ENCODE assay signal across 17 mouse cellular contexts in genomic region chr4:65449171-65449570, GRCm38 (mm10).
DNase-seq lines count a peak whose midpoint lies in the region; ATAC-seq and TF ChIP-seq lines count a peak whose summit lies in the region.
"Had no signal": no experiment of that assay in that cellular context is flagged by ENCODE, and none has a peak within 500 bp of the region (broad histone marks: within the 10 kb centered on the region; RNA-seq: fewer than 3 reads in every experiment).

No protein-coding gene starts in this region.

- no peak overlapping the region for H3K4me3 ChIP-seq in lung, embryonic 14.5 days (ENCODE audit: low read depth, low read length)
- no peak overlapping the region for H3K4me3 ChIP-seq in hindbrain, embryonic 16.5 days (ENCODE audit: low read length)
- H3K4me3 ChIP-seq: erythroblast, embryonic 14.5 days; heart, embryonic 12.5 days; stomach, embryonic 15.5 days had no signal

- DNase-seq in cerebellum, adult 18-20 months, result peak; percentile 28 to 48
- DNase-seq in cerebellum, adult 11-12 months, result no peak
- peak; percentile 47 for DNase-seq in lung, embryonic 14.5 days
- DNase-seq in lung, postnatal 4 days, result no peak
- peak; percentile 49 for DNase-seq in brain, embryonic 14.5 days (ENCODE audit: low read depth)
- DNase-seq in layer of hippocampus, postnatal 14 days (ENCODE audit: low spot score in 2 of 2), result peak; percentile 31 to 67
- no peak for DNase-seq in T-cell, adult 2 months (ENCODE audit: low spot score)
- DNase-seq: gastrocnemius, postnatal 36 days; kidney, adult 11 months; kidney, postnatal 36 days had no signal

- no peak for TF ChIP-seq POLR2A in brain, embryonic 14.5 days (IDR thresholded peaks at IDR 0.05; ENCODE audit: borderline replicate concordance, extremely low read depth, insufficient read depth, insufficient read length, poor library complexity, severe bottlenecking)

- no peak overlapping the region for H3K27ac ChIP-seq in lung, embryonic 14.5 days (ENCODE audit: low read depth)
- no peak overlapping the region for H3K27ac ChIP-seq in hindbrain, embryonic 16.5 days (ENCODE audit: low read depth, low read length)
- H3K27ac ChIP-seq: liver, embryonic 14.5 days; stomach, embryonic 15.5 days had no signal

- no peaks in the 10 kb centered on the region for H3K4me1 ChIP-seq in lung, embryonic 14.5 days (ENCODE audit: insufficient read depth)
- no peaks in the 10 kb centered on the region for H3K4me1 ChIP-seq in hindbrain, embryonic 16.5 days (ENCODE audit: control insufficient read depth, insufficient read depth, low read depth, low read length)
- H3K4me1 ChIP-seq: heart, embryonic 12.5 days; stomach, embryonic 15.5 days had no signal

- H3K36me3 ChIP-seq in lung, embryonic 14.5 days (ENCODE audit: insufficient read depth), result no peaks in the 10 kb centered on the region
- H3K36me3 ChIP-seq in hindbrain, embryonic 16.5 days (ENCODE audit: control insufficient read depth, insufficient read depth, low read length), result no peaks in the 10 kb centered on the region
- H3K36me3 ChIP-seq: heart, embryonic 12.5 days; stomach, embryonic 15.5 days had no signal

- H3K27me3 ChIP-seq in lung, embryonic 14.5 days (ENCODE audit: insufficient read depth, low read length), result no peaks in the 10 kb centered on the region
- H3K27me3 ChIP-seq in hindbrain, embryonic 16.5 days (replicated peaks; ENCODE audit: control insufficient read depth, insufficient read depth, low read length), result no peaks in the 10 kb centered on the region
- H3K27me3 ChIP-seq: CH12.LX; Patski; stomach, embryonic 15.5 days had no signal

- no peak for ATAC-seq in lung, embryonic 14.5 days (ENCODE audit: insufficient read depth)
- ATAC-seq in hindbrain, embryonic 16.5 days, result no peak
- ATAC-seq: Patski had no signal

- no peak overlapping the region for H3K4me2 ChIP-seq in lung, embryonic 14.5 days
- H3K4me2 ChIP-seq in hindbrain, embryonic 16.5 days (ENCODE audit: low read length), result no peak overlapping the region
- H3K4me2 ChIP-seq: heart, embryonic 12.5 days; stomach, embryonic 15.5 days had no signal

- H3K9ac ChIP-seq in lung, embryonic 14.5 days, result no peak overlapping the region
- no peak overlapping the region for H3K9ac ChIP-seq in hindbrain, embryonic 16.5 days (ENCODE audit: low read depth, low read length)
- H3K9ac ChIP-seq: heart, embryonic 12.5 days; liver, embryonic 14.5 days; stomach, embryonic 15.5 days had no signal

- no peaks in the 10 kb centered on the region for H3K9me3 ChIP-seq in lung, embryonic 14.5 days (ENCODE audit: low read depth, low read length)
- no peaks in the 10 kb centered on the region for H3K9me3 ChIP-seq in hindbrain, embryonic 16.5 days (ENCODE audit: control insufficient read depth, low read length)
- H3K9me3 ChIP-seq: heart, embryonic 12.5 days; stomach, embryonic 15.5 days had no signal

- no peak for TF ChIP-seq CTCF in lung, embryonic 14.5 days (IDR thresholded peaks at IDR 0.05; ENCODE audit: low read depth)
- no peak for TF ChIP-seq CTCF in brain, embryonic 14.5 days (IDR thresholded peaks at IDR 0.05; ENCODE audit: borderline replicate concordance, extremely low read depth, insufficient read depth, insufficient read length)

- WGBS in lung, embryonic 14.5 days, result 62% methylated on average over 4 of the region's 4 CpGs
- WGBS in hindbrain, embryonic 16.5 days, result 67% methylated on average over 4 of the region's 4 CpGs

Comparison
In these comparisons a context has a peak if more than half of its experiments do, and no peak if none do; other contexts are left out.
1. DNase-seq: peak in cerebellum, adult 18-20 months (2 of 2), lung, embryonic 14.5 days (single experiment), brain, embryonic 14.5 days (single experiment) and layer of hippocampus, postnatal 14 days (2 of 2); none in cerebellum, adult 11-12 months (single experiment), lung, postnatal 4 days (0 of 2) and T-cell, adult 2 months (single experiment).